Mouse (Mus musculus) urinary bladder, adult 18-20 months (tissue): ENCODE measurements around the gene Mmadhc.

ENCODE experiments used
- DNase-seq, 2 experiments: peaks; one replicate each; pipeline ENCODE4 v3.0.0; 2022; ENCODE audit warnings: low spot score in 2 of 2, mixed read lengths in 2 of 2

The Mmadhc gene

GRCm38 (mm10) chr2:50296109-50296986, at the start of gene Mmadhc:
Gene Mmadhc, minus strand, starts transcription at chr2:50296801.
- peak; percentile 89 to 96 for DNase-seq

GRCm38 (mm10) chr2:50343598-50343997, 47.0 kb upstream of the Mmadhc start:
- no peak for DNase-seq

- no peak for DNase-seq
These were observed 42.5 kb upstream of the Mmadhc start for GRCm38 (mm10) chr2:50339061-50339460.

DNA sequence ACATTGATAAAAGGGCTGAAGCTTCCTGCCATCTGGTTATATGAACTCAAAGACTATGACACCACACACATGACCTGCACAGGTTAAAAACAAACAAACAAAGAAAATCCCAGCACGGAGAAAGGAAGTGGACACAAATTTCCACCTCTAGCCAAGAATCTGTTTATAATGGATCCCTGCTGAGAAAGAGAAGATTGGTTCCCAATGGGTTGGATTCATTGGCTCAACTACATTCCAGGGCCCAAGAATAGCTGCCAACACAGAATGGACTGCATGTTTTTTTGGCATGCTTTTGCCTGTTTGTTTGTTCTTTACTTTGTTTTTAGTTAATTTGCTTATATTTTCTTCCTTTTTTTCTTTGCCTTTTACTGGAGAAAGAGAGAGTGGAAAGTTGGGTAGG, 41.0 kb upstream of the Mmadhc start:
- no peak for DNase-seq

DNA sequence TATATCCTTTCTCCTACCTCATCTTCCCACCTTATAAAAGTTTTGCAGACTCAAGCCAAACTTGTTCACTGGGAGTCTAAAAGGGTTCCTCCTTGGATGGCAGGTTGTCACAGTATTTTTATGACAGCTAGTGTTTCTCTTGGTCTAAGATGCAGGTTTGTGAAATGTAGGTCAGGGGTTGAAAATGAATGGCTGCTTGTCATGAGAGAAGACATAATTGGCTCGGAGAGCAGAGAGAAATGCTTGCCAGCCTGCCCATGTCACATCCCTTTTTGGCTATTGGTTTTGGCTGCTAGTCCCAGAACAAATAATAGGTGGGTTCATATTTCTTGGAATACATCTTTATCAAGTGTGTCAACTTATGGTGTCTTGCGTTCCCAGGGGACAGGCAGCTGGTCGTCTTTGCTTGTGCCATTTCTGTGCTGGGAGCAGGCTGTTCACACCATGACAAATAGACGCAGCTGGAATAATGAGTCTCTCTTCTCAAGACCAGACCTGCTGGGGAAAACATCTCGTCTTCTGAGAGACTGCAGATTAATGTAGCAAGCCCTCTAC, 35.2 kb upstream of the Mmadhc start:
- no peak for DNase-seq

DNA sequence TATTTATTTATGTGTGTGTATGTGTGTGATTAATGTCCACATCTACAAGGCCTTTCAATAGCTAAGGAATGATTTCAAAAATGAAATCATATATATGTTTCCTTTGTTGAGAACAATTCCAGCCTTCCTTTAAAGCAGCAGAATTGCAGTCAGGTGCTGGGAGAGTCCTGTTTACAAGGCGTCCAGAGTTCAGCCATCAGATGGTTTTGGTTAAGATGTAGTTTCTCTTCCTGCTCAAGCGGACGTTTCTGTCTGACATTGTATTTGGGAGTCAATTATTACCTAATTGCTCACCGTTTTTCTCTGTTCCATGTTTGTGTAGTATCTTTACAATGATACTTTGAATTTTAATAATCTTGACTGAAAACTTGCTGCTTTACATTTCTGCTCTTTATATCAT, 31.6 kb upstream of the Mmadhc start:
- DNase-seq = no peak

DNA sequence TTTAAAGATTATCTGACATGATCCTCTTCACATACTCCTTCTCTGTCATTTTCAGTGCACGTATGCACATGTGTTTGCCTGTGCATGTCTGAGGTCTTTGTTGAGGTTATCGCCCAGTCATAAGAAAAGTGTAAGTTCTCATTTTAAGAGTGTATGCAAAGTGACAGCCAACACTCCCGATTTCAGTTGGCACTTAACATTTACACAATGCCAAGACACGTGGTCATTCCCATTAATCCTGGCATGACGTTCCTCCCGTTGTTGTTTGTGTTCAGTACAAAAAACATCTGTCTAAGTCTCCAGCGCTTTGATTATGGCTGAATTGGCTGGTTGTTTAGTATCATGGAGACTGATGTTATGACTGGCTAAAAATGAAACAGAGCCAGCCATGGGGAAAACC, 28.2 kb upstream of the Mmadhc start:
- no peak for DNase-seq

DNA sequence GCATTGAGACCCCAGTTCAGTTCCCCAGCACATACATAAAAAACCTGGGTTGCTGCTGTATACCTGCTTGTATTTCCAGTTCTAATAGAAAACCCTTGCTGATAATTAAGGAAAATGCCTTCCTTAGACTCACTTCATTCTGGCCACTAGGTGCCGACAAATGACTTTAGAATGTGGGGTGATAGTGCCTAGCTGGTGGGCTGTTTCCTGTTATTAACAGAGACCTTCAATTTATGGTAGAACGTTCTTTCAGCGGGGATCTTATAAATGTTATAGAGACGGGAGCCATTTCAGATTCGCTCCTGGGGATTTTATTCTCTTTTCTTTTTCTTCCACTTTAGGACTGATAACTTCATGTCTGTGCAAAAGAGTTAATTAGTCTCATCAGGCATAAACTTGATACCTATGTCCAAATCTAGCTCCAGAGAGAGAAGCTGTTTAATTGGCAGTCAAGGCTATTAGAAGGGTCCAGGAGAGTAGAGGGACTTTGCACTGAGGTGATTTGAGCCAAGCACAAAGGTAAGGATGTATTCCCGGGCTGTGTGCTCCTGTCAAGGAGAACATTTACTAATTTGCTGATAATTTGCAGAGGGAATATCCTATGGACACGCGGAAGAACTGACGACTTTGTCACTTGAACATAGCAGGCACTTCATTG, 10.2 kb upstream of the Mmadhc start:
- no peak for DNase-seq

DNA sequence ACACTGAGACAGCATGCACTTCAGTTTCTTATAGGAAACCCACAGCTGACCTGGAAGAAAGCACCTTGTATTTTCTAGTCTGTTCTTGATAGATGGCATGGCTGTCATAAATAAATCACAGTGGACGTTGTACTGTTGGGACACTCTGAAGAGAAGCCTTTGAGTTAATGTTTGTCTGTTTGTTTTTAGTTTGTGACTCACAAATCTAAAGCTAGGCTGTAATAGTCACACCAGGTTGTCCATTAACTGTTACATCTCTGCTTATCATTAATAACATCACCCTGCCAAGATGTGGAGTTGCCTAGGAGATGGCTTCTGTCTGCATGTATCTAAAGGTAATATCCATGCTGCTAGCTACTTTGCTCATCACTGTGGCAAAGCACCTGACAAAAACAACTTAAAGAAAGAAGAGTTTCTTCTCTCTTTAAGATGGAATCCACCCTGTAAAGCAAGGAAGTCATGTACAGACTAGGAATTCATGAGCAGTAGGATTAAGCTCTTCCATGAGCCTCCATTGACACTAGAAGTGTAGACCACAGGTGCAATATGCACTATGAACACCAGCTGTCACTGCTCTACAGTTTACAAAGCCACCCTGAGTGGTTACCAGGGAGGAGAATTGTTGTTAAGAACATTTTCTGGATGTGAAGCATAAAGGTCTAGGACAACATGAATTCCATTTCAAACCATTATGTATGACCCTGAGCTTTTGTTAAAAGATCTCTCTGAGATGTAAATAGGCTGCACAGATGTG, 8.4 kb upstream of the Mmadhc start:
- no peak for DNase-seq

GRCm38 (mm10) chr2:50296987-50297350, 368 bp upstream of the Mmadhc start:
- no peak for DNase-seq

DNA sequence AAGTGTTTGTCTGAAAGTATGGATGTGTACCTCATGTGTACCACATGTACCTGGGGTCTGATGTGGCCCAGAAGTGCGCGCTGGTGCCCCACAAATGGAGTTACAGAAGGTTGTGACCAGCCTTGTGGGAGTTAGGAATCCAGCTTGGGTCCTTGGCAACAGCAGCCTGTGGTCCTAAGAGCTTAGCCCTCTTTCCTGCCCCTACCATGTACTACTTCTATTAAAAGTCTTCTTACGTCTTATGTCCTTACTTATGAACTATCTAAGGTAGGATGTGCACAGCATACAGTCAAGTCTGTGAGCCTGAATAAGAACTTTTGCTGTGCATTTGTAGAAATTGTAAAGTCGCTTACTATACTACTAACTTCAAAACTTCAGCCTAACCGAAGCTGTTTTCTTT, 1.0 kb downstream of the Mmadhc start:
- no peak for DNase-seq

- no peak for DNase-seq
These were observed 2.5 kb downstream of the Mmadhc start for GRCm38 (mm10) chr2:50294084-50294483.

- no peak for DNase-seq
These were observed 3.0 kb downstream of the Mmadhc start for GRCm38 (mm10) chr2:50293572-50293971.

DNA sequence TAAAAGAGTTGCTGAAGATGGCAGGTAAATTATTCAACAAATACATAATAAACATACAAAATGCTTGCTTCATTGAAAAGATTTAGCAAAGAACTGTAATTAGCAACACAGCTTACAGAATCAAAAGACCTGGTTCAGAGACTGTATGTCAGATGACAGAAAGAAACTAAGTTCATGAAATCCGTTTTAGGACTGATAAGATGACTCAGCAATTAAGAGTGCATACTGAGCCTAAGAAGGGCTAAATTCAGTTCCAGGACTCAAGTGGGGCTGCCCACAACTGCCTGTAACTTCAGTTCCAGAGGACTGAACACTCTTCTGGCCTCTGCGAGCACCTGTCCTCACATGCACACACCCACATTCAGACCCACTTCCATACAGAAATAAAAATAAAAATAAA, 4.7 kb downstream of the Mmadhc start:
- no peak for DNase-seq

DNA sequence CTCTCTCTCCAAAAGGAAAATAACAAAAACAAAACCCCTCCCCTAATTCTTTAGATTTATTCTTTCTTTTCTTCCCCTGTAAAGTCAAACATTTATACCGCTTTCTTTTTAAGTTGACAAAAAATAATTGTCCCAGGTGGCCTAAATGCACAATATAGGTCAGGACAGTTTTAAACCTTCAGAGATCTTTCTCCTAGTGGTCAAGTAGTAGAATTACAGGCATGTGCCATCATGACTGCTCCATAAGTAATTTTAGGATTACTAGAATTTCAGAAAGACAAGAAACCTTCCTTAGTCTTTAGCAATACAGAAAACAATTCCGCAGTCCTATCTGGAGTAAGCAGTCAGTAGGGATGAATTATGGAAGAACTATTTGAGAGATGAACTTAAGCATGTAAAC, 5.8 kb downstream of the Mmadhc start:
- no peak for DNase-seq

DNA sequence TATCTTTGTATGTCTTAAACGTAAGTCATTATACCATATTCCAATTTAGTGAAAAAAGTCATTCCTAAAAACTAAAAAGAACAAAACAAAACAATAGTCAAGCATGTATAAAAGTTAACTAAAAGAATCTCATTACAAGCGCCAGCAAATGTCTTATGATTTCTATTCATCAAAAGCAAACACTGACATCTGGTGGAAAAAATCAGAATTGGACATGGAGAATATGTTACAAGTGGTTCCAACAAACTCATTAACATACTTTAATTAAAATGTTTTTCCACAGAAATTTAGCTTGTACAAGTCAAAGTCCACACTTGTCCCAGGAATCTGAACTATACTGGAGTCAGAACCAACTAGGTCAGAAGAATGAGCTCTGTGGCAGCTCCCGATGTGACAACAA, 11.8 kb downstream of the Mmadhc start:
- DNase-seq = no peak

- no peak for DNase-seq
These were observed 12.6 kb downstream of the Mmadhc start for GRCm38 (mm10) chr2:50284040-50284439.

DNA sequence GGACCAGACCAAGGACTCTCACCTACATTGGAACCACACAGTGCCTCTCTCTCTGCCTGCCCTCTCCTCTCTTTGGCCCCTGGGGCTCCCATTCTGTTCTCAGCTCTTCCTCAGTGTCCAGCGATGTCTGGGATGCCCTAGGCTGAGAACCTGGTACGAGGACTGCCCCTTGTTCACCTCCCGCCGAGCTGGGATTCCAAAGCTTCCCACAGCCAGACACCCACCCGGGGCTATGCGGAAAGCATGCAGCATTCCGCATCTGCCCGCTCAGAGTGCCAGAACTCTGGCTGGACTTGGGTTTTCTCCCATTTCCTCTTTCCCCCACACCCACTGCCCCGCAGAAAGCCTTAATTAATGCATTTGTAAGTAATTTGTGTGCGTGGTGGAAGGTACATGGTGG, 19.9 kb downstream of the Mmadhc start:
- DNase-seq = no peak

DNA sequence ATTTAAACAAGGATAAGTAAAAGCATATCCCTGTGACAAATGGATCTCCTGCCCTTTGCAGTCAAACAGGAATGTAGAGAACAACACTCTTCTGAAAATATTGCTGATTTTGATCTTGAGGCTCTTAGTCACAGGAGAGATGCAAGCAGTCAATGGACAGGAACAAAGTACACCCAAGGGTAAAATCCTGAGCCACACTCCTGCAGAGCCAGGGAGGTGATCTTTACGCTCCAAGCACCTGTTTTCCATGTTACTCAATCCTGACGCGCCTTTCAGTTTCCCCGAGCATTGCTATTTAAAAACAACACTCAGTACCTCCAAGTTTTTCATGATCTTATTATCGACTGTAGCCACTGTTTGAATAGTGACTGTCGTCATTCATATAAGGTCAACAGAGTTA, 23.2 kb downstream of the Mmadhc start:
- no peak for DNase-seq

DNA sequence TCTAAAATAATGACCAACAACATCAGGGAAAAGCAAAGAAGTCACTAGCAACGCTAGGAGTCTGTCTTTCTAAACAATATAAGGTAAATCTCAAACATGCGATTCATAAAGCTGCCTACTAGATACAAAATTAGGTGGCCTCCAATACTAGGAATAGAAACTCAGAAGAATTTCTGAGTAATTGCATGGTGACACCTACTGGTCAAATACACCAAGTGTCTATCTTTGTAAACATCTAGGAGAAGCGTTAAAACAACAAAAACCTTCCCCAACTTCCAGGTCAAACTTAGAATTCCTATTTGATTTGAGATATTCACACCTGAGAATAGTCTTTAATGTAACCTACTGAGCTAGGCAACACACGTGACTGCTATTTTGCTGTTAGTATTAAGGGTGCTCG, 24.4 kb downstream of the Mmadhc start:
- DNase-seq = no peak

GRCm38 (mm10) chr2:50268514-50268913, 28.1 kb downstream of the Mmadhc start:
- DNase-seq = no peak

- no peak for DNase-seq
These were observed 29.6 kb downstream of the Mmadhc start for GRCm38 (mm10) chr2:50267046-50267445.
